Mouse (Mus musculus) thymus, postnatal 4 days (tissue): ENCODE results near the gene Gm13285.
A peak's percentile ranks its signal among the peaks of the same experiment; 100 is the strongest.
"Not testable (repeated sequence)": the region's sequence is repeated elsewhere in the genome, so short reads cannot be mapped to it uniquely, and the experiment has no call there.

ENCODE experiments used
- DNase-seq: peaks from one replicate; pipeline ENCODE4 v3.0.0; 2021

Gm13285 gene

GRCm38 (mm10) chr4:88799365-88799764 lies at the start of gene Gm13285:
Gene Gm13285, plus strand, starts transcription at chr4:88799665.
- not testable (repeated sequence) for DNase-seq

GRCm38 (mm10) chr4:88749926-88750325 lies 49.5 kb upstream of the Gm13285 start:
- no peak for DNase-seq

GRCm38 (mm10) chr4:88754818-88755340 lies 44.6 kb upstream of the Gm13285 start, which contains the start of gene Gm13271:
Gene Gm13271, plus strand, starts transcription at chr4:88754868.
- DNase-seq: peak; percentile 69

- peak; percentile 37 for DNase-seq
Observed at GRCm38 (mm10) chr4:88756581-88757513, 42.6 kb upstream of the Gm13285 start.

GRCm38 (mm10) chr4:88757628-88758031 lies 41.8 kb upstream of the Gm13285 start:
- peak; percentile 87 for DNase-seq

- not testable (repeated sequence) for DNase-seq
Observed at GRCm38 (mm10) chr4:88758751-88759150, 40.7 kb upstream of the Gm13285 start.

- DNase-seq: peak; percentile 38
Observed at GRCm38 (mm10) chr4:88759610-88760268, 39.7 kb upstream of the Gm13285 start, which contains the start of gene Gm13283. Gene Gm13283, plus strand, starts transcription at chr4:88760119.

- peak; percentile 54 for DNase-seq
Observed at GRCm38 (mm10) chr4:88760431-88760830, 39.0 kb upstream of the Gm13285 start.

GRCm38 (mm10) chr4:88761776-88762175 lies 37.7 kb upstream of the Gm13285 start:
- DNase-seq: peak; percentile 91

- DNase-seq: not testable (repeated sequence)
Observed at GRCm38 (mm10) chr4:88762341-88762740, 37.1 kb upstream of the Gm13285 start.

- peak; percentile 22 for DNase-seq
Observed at GRCm38 (mm10) chr4:88763384-88764018, 36.0 kb upstream of the Gm13285 start.

GRCm38 (mm10) chr4:88773534-88773933 lies 25.9 kb upstream of the Gm13285 start, which contains the start of gene Gm13290:
Gene Gm13290, plus strand, starts transcription at chr4:88773834.
- DNase-seq: not testable (repeated sequence)

GRCm38 (mm10) chr4:88776622-88777021 lies 22.8 kb upstream of the Gm13285 start, which contains the start of gene Gm13289:
Gene Gm13289, plus strand, starts transcription at chr4:88776922.
- not testable (repeated sequence) for DNase-seq

- not testable (repeated sequence) for DNase-seq
Observed at GRCm38 (mm10) chr4:88779550-88779949, 19.9 kb upstream of the Gm13285 start, which contains the start of gene Gm13272. Gene Gm13272, plus strand, starts transcription at chr4:88779850.

GRCm38 (mm10) chr4:88780320-88780719 lies 19.1 kb upstream of the Gm13285 start:
- DNase-seq: peak; percentile 14

- DNase-seq: not testable (repeated sequence)
Observed at GRCm38 (mm10) chr4:88781831-88782230, 17.6 kb upstream of the Gm13285 start, which contains the start of gene Ifnz. Gene Ifnz, plus strand, starts transcription at chr4:88782131.

- not testable (repeated sequence) for DNase-seq
Observed at GRCm38 (mm10) chr4:88782335-88782734, 17.1 kb upstream of the Gm13285 start.

- DNase-seq: not testable (repeated sequence)
Observed at GRCm38 (mm10) chr4:88785409-88785808, 14.1 kb upstream of the Gm13285 start, which contains the start of gene Gm13276. Gene Gm13276, plus strand, starts transcription at chr4:88785709.

GRCm38 (mm10) chr4:88788402-88788801 lies 11.1 kb upstream of the Gm13285 start, which contains the start of gene Gm13277:
Gene Gm13277, plus strand, starts transcription at chr4:88788632.
- DNase-seq: peak; percentile 74

- DNase-seq: not testable (repeated sequence)
Observed at GRCm38 (mm10) chr4:88791250-88791649, 8.2 kb upstream of the Gm13285 start, which contains the start of gene Gm13278. Gene Gm13278, plus strand, starts transcription at chr4:88791550.

GRCm38 (mm10) chr4:88793936-88794675 lies 5.4 kb upstream of the Gm13285 start, which contains the start of gene Gm13275:
Gene Gm13275, plus strand, starts transcription at chr4:88794487.
- peak; percentile 73 for DNase-seq
